Comparison of ENCODE assay signal across 7 mouse cellular contexts in genomic region chr5:73256352-73257065, GRCm38 (mm10). TPM values are rescaled to one million over a fixed set of nuclear protein-coding genes. Genes with fewer than 3 reads are reported as not detected.
DNase-seq lines count a peak whose midpoint lies in the region; ATAC-seq and TF ChIP-seq lines count a peak whose summit lies in the region.

Gene Fryl, minus strand, starts transcription at chr5:73256619.

- peak within 1 kb of the TSS; percentile 89 for H3K9ac ChIP-seq in intestine, postnatal 0 days (ENCODE audit: low read depth, low read length)
- peak within 1 kb of the TSS; percentile 93 for H3K9ac ChIP-seq in midbrain, embryonic 12.5 days (replicated peaks)

- intact Hi-C loops in left cerebral cortex, postnatal 4 days (cut with DNase I) = loop anchor here (5.0 kb wide), 1 partner anchor 124 kb away; no protein-coding TSS in a partner anchor

- no peaks in the 10 kb centered on the region for H3K9me3 ChIP-seq in embryonic facial prominence, embryonic 10.5 days
- H3K9me3 ChIP-seq in intestine, postnatal 0 days (ENCODE audit: control insufficient read depth) = no peaks in the 10 kb centered on the region
- H3K9me3 ChIP-seq in midbrain, embryonic 12.5 days = no peaks in the 10 kb centered on the region

- H3K36me3 ChIP-seq in embryonic facial prominence, embryonic 10.5 days (replicated peaks) = no peaks in the 10 kb centered on the region
- H3K36me3 ChIP-seq in intestine, postnatal 0 days (ENCODE audit: control insufficient read depth, insufficient read depth) = no peaks in the 10 kb centered on the region
- no peaks in the 10 kb centered on the region for H3K36me3 ChIP-seq in midbrain, embryonic 12.5 days
- H3K36me3 ChIP-seq in small intestine, adult 2 months (ENCODE audit: control insufficient read depth, insufficient read depth, low read length) = no peaks in the 10 kb centered on the region

- H3K4me1 ChIP-seq in embryonic facial prominence, embryonic 10.5 days = peaks cover 25% of the 10 kb centered on the region
- no peaks in the 10 kb centered on the region for H3K4me1 ChIP-seq in intestine, postnatal 0 days (replicated peaks; ENCODE audit: control insufficient read depth, insufficient read depth, low read length)
- H3K4me1 ChIP-seq in midbrain, embryonic 12.5 days = peaks cover 20% of the 10 kb centered on the region
- H3K4me1 ChIP-seq in small intestine, adult 2 months (ENCODE audit: control insufficient read depth, insufficient read depth, insufficient read length, low read length) = peaks cover 7% of the 10 kb centered on the region; the same call in 1 of the 2 replicates

- under 1% methylated on average over 44 of the region's 44 CpGs for WGBS in embryonic facial prominence, embryonic 10.5 days
- under 1% methylated on average over 44 of the region's 44 CpGs for WGBS in intestine, postnatal 0 days
- WGBS in midbrain, embryonic 12.5 days = 0% methylated on average over 44 of the region's 44 CpGs
- under 1% methylated on average over 44 of the region's 44 CpGs for WGBS in small intestine, adult 2 months

- peak within 1 kb of the TSS; percentile 96 for H3K27ac ChIP-seq in embryonic facial prominence, embryonic 10.5 days (replicated peaks)
- peak within 1 kb of the TSS; percentile 96 for H3K27ac ChIP-seq in intestine, postnatal 0 days (ENCODE audit: low read depth, low read length)
- H3K27ac ChIP-seq in midbrain, embryonic 12.5 days (replicated peaks) = peak within 1 kb of the TSS; percentile 97
- H3K27ac ChIP-seq in small intestine, adult 2 months (ENCODE audit: insufficient read depth, low read depth, low read length) = peak within 1 kb of the TSS; percentile 95

- TF ChIP-seq CTCF in intestine, postnatal 0 days (IDR thresholded peaks at IDR 0.05; ENCODE audit: low read depth) = no peak
- no peak for TF ChIP-seq CTCF in small intestine, adult 2 months (IDR thresholded peaks at IDR 0.05; ENCODE audit: extremely low read depth, insufficient read length, insufficient replicate concordance, low read depth, low read length)

- peak; percentile 48; the same call in 1 of the 2 replicates for TF ChIP-seq POLR2A in small intestine, adult 2 months (IDR thresholded peaks at IDR 0.05; ENCODE audit: low read depth, low read length)

- DNase-seq in adrenal gland, postnatal 10 days = peak; percentile 99
- peak; percentile 100 for DNase-seq in embryonic facial prominence, embryonic 10.5 days (ENCODE audit: low spot score)
- DNase-seq in gonadal fat pad, adult 2 months (ENCODE audit: low read depth) = peak; percentile 91
- DNase-seq in left cerebral cortex, postnatal 4 days = peak; percentile 100

- peak within 1 kb of the TSS; percentile 82 for H3K4me2 ChIP-seq in intestine, postnatal 0 days (replicated peaks; ENCODE audit: low read depth)
- H3K4me2 ChIP-seq in midbrain, embryonic 12.5 days (replicated peaks) = peak within 1 kb of the TSS; percentile 65

- 0 out of 2 replicates have a peak, but pooled peaks cover 3% of the 10 kb centered on the region for H3K27me3 ChIP-seq in embryonic facial prominence, embryonic 10.5 days (replicated peaks; ENCODE audit: low read depth, poor library complexity, severe bottlenecking)
- H3K27me3 ChIP-seq in intestine, postnatal 0 days (replicated peaks; ENCODE audit: control insufficient read depth, insufficient read depth, low read length) = no peaks in the 10 kb centered on the region
- 0 out of 2 replicates have a peak, but pooled peaks cover 5% of the 10 kb centered on the region for H3K27me3 ChIP-seq in midbrain, embryonic 12.5 days
- no peaks in the 10 kb centered on the region for H3K27me3 ChIP-seq in small intestine, adult 2 months (ENCODE audit: control insufficient read depth, insufficient read depth, low read length)

- H3K4me3 ChIP-seq in embryonic facial prominence, embryonic 10.5 days = peak within 1 kb of the TSS; percentile 81
- peak within 1 kb of the TSS; percentile 99 for H3K4me3 ChIP-seq in intestine, postnatal 0 days (ENCODE audit: low read depth, low read length)
- peak within 1 kb of the TSS; percentile 96 for H3K4me3 ChIP-seq in midbrain, embryonic 12.5 days
- H3K4me3 ChIP-seq in small intestine, adult 2 months (ENCODE audit: low read depth, low read length) = peak within 1 kb of the TSS; percentile 96

- ATAC-seq in intestine, postnatal 0 days = peak; percentile 98
- peak; percentile 98 for ATAC-seq in midbrain, embryonic 12.5 days (ENCODE audit: low FRiP score, low read depth)

RNA-seq across cellular contexts. Expression of gene Fryl, which starts in this region (rescaled TPM):
- 10 to 100 TPM; 38.4 to 49.1 TPM for total RNA-seq in adrenal gland, postnatal 10 days (2021)
- polyA plus RNA-seq in embryonic facial prominence, embryonic 10.5 days (2016; fragmentation: Nextera tagmentation; extraction: Ambion mirVana) = 24.3 and 25.1 TPM in 2 replicates
- polyA plus RNA-seq in gonadal fat pad, adult 2 months (2012; rRNA removed) = 48.7 and 76.5 TPM in 2 replicates
- 27.8 and 28.2 TPM in 2 replicates for polyA plus RNA-seq in intestine, postnatal 0 days (2015; fragmentation: Nextera tagmentation; extraction: Ambion mirVana)
- 10 to 100 TPM; 69.6 to 81.4 TPM for total RNA-seq in left cerebral cortex, postnatal 4 days (2021)
- 48.7 and 52.0 TPM in 2 replicates for polyA plus RNA-seq in midbrain, embryonic 12.5 days (2016; fragmentation: Nextera tagmentation; extraction: Ambion mirVana)
- polyA plus RNA-seq in small intestine, adult 2 months (2012; rRNA removed) = 44.6 and 104 TPM in 2 replicates

Comparison
In these comparisons a context has a peak if more than half of its experiments do, and no peak if none do; other contexts are left out.
1. Peak in every context shown above with its lines: DNase-seq, ATAC-seq, H3K4me3 ChIP-seq and H3K27ac ChIP-seq.